Comparison of ENCODE assay signal across 20 mouse cellular contexts in the genomic region with DNA sequence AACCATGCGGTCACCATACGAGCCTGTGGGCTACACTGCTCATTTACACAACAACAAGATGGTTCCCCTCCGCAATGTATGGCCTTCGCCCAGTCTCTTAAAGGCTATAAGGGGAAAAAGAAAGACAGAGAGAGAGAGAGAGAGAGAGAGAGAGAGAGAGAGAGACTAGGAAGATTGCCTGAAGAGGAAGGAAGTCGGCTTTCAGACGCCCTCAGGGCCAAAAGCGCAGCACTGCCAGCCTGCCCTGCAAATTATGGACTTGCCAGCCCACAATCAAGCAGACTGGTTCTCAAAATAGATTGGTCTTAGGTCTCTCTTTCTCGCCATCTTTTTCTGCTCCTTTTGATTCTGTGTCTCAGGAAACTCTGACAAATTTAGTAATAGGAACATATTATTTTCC. TPM values are rescaled to one million over a fixed set of nuclear protein-coding genes. Genes with fewer than 3 reads are reported as not detected.
DNase-seq lines count a peak whose midpoint lies in the region; ATAC-seq and TF ChIP-seq lines count a peak whose summit lies in the region.
"Had no signal": no experiment of that assay in that cellular context is flagged by ENCODE, and none has a peak within 500 bp of the region (broad histone marks: within the 10 kb centered on the region; RNA-seq: fewer than 3 reads in every experiment).

No protein-coding gene starts in this region.

- 20% methylated on average over 7 of the region's 8 CpGs for WGBS in macrophage (ENCODE audit: missing documents)
- WGBS in intestine, embryonic 15.5 days: 88% methylated on average over 8 of the region's 8 CpGs

- in situ Hi-C loops in CH12.LX (cut with MboI; ENCODE audit: low pct_ligation_motif_present, low pct_unique_long_range_greater_than_20kb, low sequenced_read_pairs): no loop called here

- H3K36me3 ChIP-seq in CH12.LX (replicated peaks in 1 of 2; ENCODE audit: control insufficient read depth in 1 of 2, insufficient read depth in 1 of 2, low read length in 1 of 2) (peaks cover 0 to 18% of the 10 kb centered on the region in 2 experiments), MEL (ENCODE audit: control insufficient read depth in 1 of 2, insufficient read depth in 2 of 2, low read length in 2 of 2) (peaks cover 0 to 13% of the 10 kb centered on the region in 2 experiments; a peak in 2 of 4 replicates), macrophage (ENCODE audit: inconsistent target) (no peaks in the 10 kb centered on the region)
- H3K36me3 ChIP-seq in intestine, embryonic 15.5 days: no peaks in the 10 kb centered on the region
- H3K36me3 ChIP-seq: embryonic facial prominence, embryonic 10.5 days; heart, embryonic 12.5 days; hindbrain, embryonic 10.5 days had no signal

- no peaks in the 10 kb centered on the region for H3K9me3 ChIP-seq in CH12.LX (replicated peaks; ENCODE audit: low read length)
- no peaks in the 10 kb centered on the region for H3K9me3 ChIP-seq in MEL (replicated peaks; ENCODE audit: insufficient read depth, low read length)
- H3K9me3 ChIP-seq in intestine, embryonic 15.5 days: no peaks in the 10 kb centered on the region
- H3K9me3 ChIP-seq: embryonic facial prominence, embryonic 10.5 days; forebrain, embryonic 13.5 days; heart, embryonic 12.5 days; hindbrain, embryonic 10.5 days had no signal

- peak overlapping the region; percentile 37; the same call in 1 of the 2 replicates for H3K4me2 ChIP-seq in CH12.LX (ENCODE audit: insufficient read depth, low read depth, poor library complexity, severe bottlenecking)
- no peak overlapping the region for H3K4me2 ChIP-seq in intestine, embryonic 15.5 days (replicated peaks)
- H3K4me2 ChIP-seq: forebrain, embryonic 13.5 days; heart, embryonic 12.5 days; hindbrain, embryonic 14.5 days had no signal

- H3K4me1 ChIP-seq in CH12.LX (ENCODE audit: control insufficient read depth in 1 of 2, insufficient read depth in 2 of 2) (peaks cover 25 to 65% of the 10 kb centered on the region in 2 experiments), MEL (ENCODE audit: control insufficient read depth in 1 of 2, insufficient read depth in 2 of 2, low read length in 2 of 2) (peaks cover 10 to 19% of the 10 kb centered on the region in 2 experiments)
- H3K4me1 ChIP-seq in intestine, embryonic 15.5 days (replicated peaks): peaks cover 32% of the 10 kb centered on the region

- TF ChIP-seq POLR2A in CH12.LX (IDR thresholded peaks at IDR 0.05; ENCODE audit: low read depth, low read length) (no peak), MEL (IDR thresholded peaks at IDR 0.05; ENCODE audit: control insufficient read depth in 1 of 2, insufficient read depth in 1 of 2, low read depth in 1 of 2, low read length in 2 of 2, poor library complexity in 1 of 2) (no peak)

- no peak for TF ChIP-seq RAD21 in CH12.LX (IDR thresholded peaks at IDR 0.05; ENCODE audit: low read depth, low read length)
- TF ChIP-seq RAD21 in MEL (IDR thresholded peaks at IDR 0.05; ENCODE audit: low read depth, low read length): no peak

- no peak for TF ChIP-seq CTCF in CH12.LX (conservative IDR thresholded peaks at IDR 0.05 in 1 of 2, IDR thresholded peaks at IDR 0.05 in 1 of 2; ENCODE audit: low read depth in 2 of 2, low read length in 2 of 2)
- no peak for TF ChIP-seq CTCF in MEL (IDR thresholded peaks at IDR 0.05 in 2 of 3, conservative IDR thresholded peaks at IDR 0.05 in 1 of 3; ENCODE audit: control insufficient read depth in 1 of 3, insufficient read depth in 1 of 3, low read depth in 2 of 3, low read length in 3 of 3, poor library complexity in 1 of 3, severe bottlenecking in 1 of 3)

- H3K9ac ChIP-seq in CH12.LX (ENCODE audit: insufficient read depth, low read depth): no peak overlapping the region
- H3K9ac ChIP-seq in MEL (ENCODE audit: control insufficient read depth, low read depth, low read length, poor library complexity, severe bottlenecking): no peak overlapping the region
- H3K9ac ChIP-seq in intestine, embryonic 15.5 days: no peak overlapping the region
- H3K9ac ChIP-seq: forebrain, embryonic 13.5 days; forebrain, postnatal 0 days; heart, embryonic 12.5 days; hindbrain, embryonic 14.5 days had no signal

- DNase-seq in CH12.LX (ENCODE audit: extremely low read depth) (no peak), MEL (ENCODE audit: low read depth, low spot score) (no peak)
- no peak for DNase-seq in left cerebral cortex, adult 18-20 months (ENCODE audit: low spot score in 2 of 2)
- no peak for DNase-seq in cerebellum, adult 9-10 months
- DNase-seq: adrenal gland, adult 2 months; adrenal gland, postnatal 25 days; B cell, adult 2 months; cerebellum, adult 2 months; cerebellum, postnatal 25 days; forebrain, postnatal 0 days; heart, adult 2 months had no signal

- H3K27me3 ChIP-seq in CH12.LX (replicated peaks) (no peaks in the 10 kb centered on the region), MEL (ENCODE audit: control insufficient read depth in 1 of 2, insufficient read depth in 2 of 2, low read length in 2 of 2) (no peaks in the 10 kb centered on the region)
- H3K27me3 ChIP-seq in intestine, embryonic 15.5 days (replicated peaks): no peaks in the 10 kb centered on the region

- H3K79me2 ChIP-seq in CH12.LX (replicated peaks; ENCODE audit: control insufficient read depth, extremely low read depth, insufficient read depth, poor library complexity, severe bottlenecking) (no peaks in the 10 kb centered on the region), MEL (ENCODE audit: control insufficient read depth, insufficient read depth, low read length, poor library complexity) (no peaks in the 10 kb centered on the region; the same call in 1 of the 2 replicates), macrophage (ENCODE audit: inconsistent target) (0 out of 2 replicates have a peak, but pooled peaks cover 4% of the 10 kb centered on the region)

- no peak for TF ChIP-seq EP300 in CH12.LX (IDR thresholded peaks at IDR 0.05; ENCODE audit: low read length)
- no peak for TF ChIP-seq EP300 in MEL (IDR thresholded peaks at IDR 0.05; ENCODE audit: low read depth in 1 of 2, low read length in 2 of 2)

- H3K27ac ChIP-seq in CH12.LX (ENCODE audit: insufficient read depth, low read depth) (0 out of 2 replicates have a peak overlapping the region, but pooled peaks have one; percentile 4), MEL (ENCODE audit: control insufficient read depth, low read depth, low read length) (no peak overlapping the region), macrophage (peak overlapping the region; percentile 21; the same call in 1 of the 2 replicates)
- no peak overlapping the region for H3K27ac ChIP-seq in intestine, embryonic 15.5 days
- H3K27ac ChIP-seq: embryonic facial prominence, embryonic 10.5 days; forebrain, embryonic 13.5 days; heart, adult 2 months; hindbrain, embryonic 10.5 days; hindbrain, embryonic 14.5 days had no signal

- dilution Hi-C loops in CH12.LX (cut with MboI; ENCODE audit: extremely low pct_ligation_motif_present, extremely low pct_unique_long_range_greater_than_20kb, low sequenced_read_pairs): no loop called here

- H3K4me3 ChIP-seq in CH12.LX (replicated peaks in 1 of 3; ENCODE audit: low read depth in 2 of 3, low read length in 2 of 3, poor library complexity in 1 of 3): no peak overlapping the region
- H3K4me3 ChIP-seq in MEL (ENCODE audit: control insufficient read depth in 1 of 2, insufficient read depth in 1 of 2, low read depth in 2 of 2, low read length in 2 of 2): no peak overlapping the region
- no peak overlapping the region for H3K4me3 ChIP-seq in macrophage (ENCODE audit: inconsistent target)
- H3K4me3 ChIP-seq in intestine, embryonic 15.5 days (replicated peaks): no peak overlapping the region
- H3K4me3 ChIP-seq: embryonic facial prominence, embryonic 10.5 days; forebrain, embryonic 13.5 days; heart, adult 2 months; heart, embryonic 12.5 days; hindbrain, embryonic 10.5 days had no signal

- ATAC-seq in intestine, embryonic 15.5 days: no peak
- ATAC-seq: CD4-positive, CD25-positive, alpha-beta regulatory T cell, adult 4 months; forebrain, embryonic 13.5 days; forebrain, postnatal 0 days; intestine, embryonic 16.5 days had no signal

RNA-seq across cellular contexts. Expression of a gene that starts 14.5 kb away (rescaled TPM):
- total RNA-seq in CH12.LX (2012; rRNA removed): 25.3 and 37.5 TPM in 2 replicates
- total RNA-seq in CH12.LX (2014; rRNA removed): 9.1 and 10.6 TPM in 2 replicates
- 55.0 and 59.1 TPM in 2 replicates for polyA plus RNA-seq in CH12.LX (2012; ENCODE audit: insufficient read length, low read depth)
- total RNA-seq in MEL (2012; rRNA removed): 2.0 and 2.3 TPM in 2 replicates
- 10 to 100 TPM in 1 of 2 experiments, not detected in 1; 21.0 TPM for polyA plus RNA-seq in MEL (2012; ENCODE audit: insufficient read depth in 1 of 2, insufficient read length in 2 of 2, low read depth in 1 of 2, low replicate concordance in 2 of 2, missing spikeins in 1 of 2)
- total RNA-seq in macrophage (2018; cell fraction: chromatin; rRNA removed): 1,000 to 10,000 TPM in 4 of 26 experiments, 100 to 1,000 TPM in 22; 134 to 1,695 (median 455) TPM
- total RNA-seq in macrophage (2018; cell fraction: cytosol; rRNA removed): 1,000 to 10,000 TPM in 5 of 26 experiments, 100 to 1,000 TPM in 21; 227 to 1,662 (median 534) TPM
- total RNA-seq in macrophage (2018; cell fraction: nucleus; rRNA removed): 1,000 to 10,000 TPM in 7 of 26 experiments, 100 to 1,000 TPM in 19; 155 to 1,879 (median 663) TPM
- polyA plus RNA-seq in macrophage (2018): 176 to 305 TPM (median 287 TPM) in 3 replicates
- 92.2 and 98.3 TPM in 2 replicates for polyA plus RNA-seq in intestine, embryonic 15.5 days (2015; fragmentation: Nextera tagmentation; extraction: Ambion mirVana)
- 10 to 100 TPM; 35.1 to 57.4 TPM for total RNA-seq in left cerebral cortex, adult 18-20 months (2021)

RNA-seq across cellular contexts. Expression of a gene that starts 37.7 kb away (rescaled TPM):
- total RNA-seq in CH12.LX (2012; rRNA removed) (0.17 and 0.34 TPM in 2 replicates), CH12.LX (2014; rRNA removed) (0.12 TPM in 1 of 2 replicates, not detected in the other), MEL (2012; rRNA removed) (5.4 and 9.5 TPM in 2 replicates)
- polyA plus RNA-seq in CH12.LX (2012; ENCODE audit: insufficient read length, low read depth) (0.30 TPM in 1 of 2 replicates, not detected in the other), MEL (2012; ENCODE audit: insufficient read depth in 1 of 2, insufficient read length in 2 of 2, low read depth in 1 of 2, low replicate concordance in 2 of 2, missing spikeins in 1 of 2) (1 to 10 TPM in 1 of 2 experiments, not detected in 1; 7.0 TPM), macrophage (2018) (0.33 to 1.5 TPM (median 0.94 TPM) in 3 replicates)
- 10 to 100 TPM in 12 of 26 experiments, 1 to 10 TPM in 7, under 1 TPM in 4, not detected in 3; 0.19 to 39.9 (median 15.8) TPM for total RNA-seq in macrophage (2018; cell fraction: chromatin; rRNA removed)
- 1 to 10 TPM in 8 of 26 experiments, under 1 TPM in 17, not detected in 1; 0.04 to 2.6 (median 0.66) TPM for total RNA-seq in macrophage (2018; cell fraction: cytosol; rRNA removed)
- total RNA-seq in macrophage (2018; cell fraction: nucleus; rRNA removed): 10 to 100 TPM in 13 of 26 experiments, 1 to 10 TPM in 10, under 1 TPM in 3; 0.36 to 44.9 (median 9.5) TPM
- 0.53 and 0.61 TPM in 2 replicates for polyA plus RNA-seq in intestine, embryonic 15.5 days (2015; fragmentation: Nextera tagmentation; extraction: Ambion mirVana)
- not detected for total RNA-seq in left cerebral cortex, adult 18-20 months (2021)
- total RNA-seq: forebrain, postnatal 0 days had no signal
- polyA plus RNA-seq: CD4-positive, CD25-positive, alpha-beta regulatory T cell, adult 4 months; forebrain, embryonic 13.5 days; forebrain, postnatal 0 days; hindbrain, embryonic 10.5 days; hindbrain, embryonic 14.5 days had no signal

RNA-seq across cellular contexts. Expression of a gene that starts 43.8 kb away (rescaled TPM):
- total RNA-seq in CH12.LX (2012; rRNA removed): 171 and 266 TPM in 2 replicates
- 380 and 479 TPM in 2 replicates for total RNA-seq in CH12.LX (2014; rRNA removed)
- 687 and 712 TPM in 2 replicates for polyA plus RNA-seq in CH12.LX (2012; ENCODE audit: insufficient read length, low read depth)
- 312 and 367 TPM in 2 replicates for total RNA-seq in MEL (2012; rRNA removed)
- polyA plus RNA-seq in MEL (2012; ENCODE audit: insufficient read depth in 1 of 2, insufficient read length in 2 of 2, low read depth in 1 of 2, low replicate concordance in 2 of 2, missing spikeins in 1 of 2): 100 to 1,000 TPM; 326 to 556 TPM
- total RNA-seq in macrophage (2018; cell fraction: chromatin; rRNA removed): 100 to 1,000 TPM; 298 to 475 (median 399) TPM
- 10 to 100 TPM; 63.8 to 95.5 (median 73.3) TPM for total RNA-seq in macrophage (2018; cell fraction: cytosol; rRNA removed)
- total RNA-seq in macrophage (2018; cell fraction: nucleus; rRNA removed): 100 to 1,000 TPM; 193 to 423 (median 284) TPM
- 60.3 to 155 TPM (median 85.0 TPM) in 3 replicates for polyA plus RNA-seq in macrophage (2018)
- 485 and 544 TPM in 2 replicates for polyA plus RNA-seq in intestine, embryonic 15.5 days (2015; fragmentation: Nextera tagmentation; extraction: Ambion mirVana)
- total RNA-seq in left cerebral cortex, adult 18-20 months (2021): 100 to 1,000 TPM; 124 to 130 TPM

Comparison
In these comparisons a context has a peak if more than half of its experiments do, and no peak if none do; other contexts are left out.
1. H3K27ac ChIP-seq: peak in CH12.LX (single experiment) and macrophage (single experiment); none in MEL (single experiment) and intestine, embryonic 15.5 days (single experiment).